Mouse (Mus musculus) small intestine, adult 2 months (tissue): Measurements from ENCODE around the gene Adam33. TPM values are rescaled to one million over a fixed set of nuclear protein-coding genes. Genes with fewer than 3 reads are reported as not detected.
"Not testable (repeated sequence)": the region's sequence is repeated elsewhere in the genome, so short reads cannot be mapped to it uniquely, and the experiment has no call there.

Experiments
- H3K27ac ChIP-seq: fragments of 200-500 bp; 2 replicates; pipeline ENCODE4 v1.5.1; 2012; ENCODE audit warnings: low read depth, low read length, control low read depth, inconsistent platforms; ENCODE audit not compliant: insufficient read depth
- H3K27me3 ChIP-seq: fragments of 200-500 bp; 2 replicates; pipeline ENCODE4 v1.6.1; 2012; ENCODE audit warnings: mild to moderate bottlenecking, moderate library complexity, low read length, inconsistent platforms; ENCODE audit not compliant: control insufficient read depth, insufficient read depth
- H3K36me3 ChIP-seq: fragments of 200-500 bp; 2 replicates; pipeline ENCODE4 v1.6.1; 2012; ENCODE audit warnings: mild to moderate bottlenecking, low read length, control low read depth, inconsistent platforms; ENCODE audit not compliant: control insufficient read depth, insufficient read depth
- H3K4me1 ChIP-seq: fragments of 200-500 bp; 2 replicates; pipeline ENCODE4 v1.6.1; 2012; ENCODE audit warnings: low read length, inconsistent platforms, mixed read lengths; ENCODE audit not compliant: control insufficient read depth, insufficient read depth, insufficient read length
- H3K4me3 ChIP-seq: fragments of 200-500 bp; 2 replicates; pipeline ENCODE4 v1.5.1; 2012; ENCODE audit warnings: low read depth, mild to moderate bottlenecking, control low read depth, inconsistent platforms, low read length, moderate library complexity
- CTCF ChIP-seq: fragments of 200-500 bp; IDR thresholded peaks from 2 replicates; pipeline ENCODE4 v1.5.1; 2012; ENCODE audit warnings: low read depth, mild to moderate bottlenecking, control low read depth, inconsistent platforms, low read length, moderate library complexity, mixed read lengths; ENCODE audit not compliant: insufficient replicate concordance, insufficient read length; ENCODE audit errors: extremely low read depth
- POLR2A ChIP-seq: fragments of 200-500 bp; IDR thresholded peaks from 2 replicates; pipeline ENCODE4 v1.6.1; 2012; ENCODE audit warnings: low read depth, mild to moderate bottlenecking, control low read depth, inconsistent platforms, low read length, moderate library complexity
- WGBS: fragments of 180-500 bp; shearing (Covaris S2); methylation state at CpG from one replicate; pipeline ENCODE4 v1.1.7; 2018; 5-methylcytosine and 5-hydroxymethylcytosine counted together
- polyA plus RNA-seq: library from polyadenylated mRNA; depleted of rRNA; stranded (reverse); fragments of >200 nt; gene quantifications from 2 replicates; pipeline ENCODE4 v1.2.3, GENCODE M21; 2012

Adam33 gene
- polyA plus RNA-seq, 1 experiment, result 13.1 TPM

- WGBS, result 86% methylated on average over 6 of the region's 6 CpGs
- Histone ChIP-seq H3K4me3 (no peak overlapping the region), H3K27ac (no peak overlapping the region), H3K4me1 (peaks cover 2% of the 10 kb centered on the region; the same call in 1 of the 2 replicates), H3K27me3 (peaks cover 17% of the 10 kb centered on the region), H3K36me3 (no peaks in the 10 kb centered on the region)
- no peak for TF ChIP-seq CTCF
- TF ChIP-seq POLR2A, result no peak
Observed at GRCm38 (mm10) chr2:131038197-131038596, 25.4 kb downstream of the Adam33 start.

- TF ChIP-seq POLR2A, result no peak
- no peak for TF ChIP-seq CTCF
Observed at GRCm38 (mm10) chr2:131037226-131037990, 26.2 kb downstream of the Adam33 start.

GRCm38 (mm10) chr2:131036757-131037156 is 26.9 kb downstream of the Adam33 start:
- TF ChIP-seq CTCF, result no peak
- TF ChIP-seq POLR2A, result no peak
- H3K27ac ChIP-seq, result no peak overlapping the region
- peaks cover 2% of the 10 kb centered on the region; the same call in 1 of the 2 replicates for H3K4me1 ChIP-seq
- H3K27me3 ChIP-seq, result peaks cover 13% of the 10 kb centered on the region
- H3K4me3 ChIP-seq, result no peak overlapping the region
- H3K36me3 ChIP-seq, result no peaks in the 10 kb centered on the region

More at GRCm38 (mm10) chr2:131037226-131037990, 26.2 kb downstream of the Adam33 start:
- H3K4me3 ChIP-seq, result no peak overlapping the region
- peaks cover 17% of the 10 kb centered on the region for H3K27me3 ChIP-seq
- H3K27ac ChIP-seq, result no peak overlapping the region
- H3K4me1 ChIP-seq, result peaks cover 2% of the 10 kb centered on the region; the same call in 1 of the 2 replicates
- WGBS, result 10% methylated on average over 17 of the region's 17 CpGs
- no peaks in the 10 kb centered on the region for H3K36me3 ChIP-seq

- 98% methylated on average over 2 of the region's 2 CpGs for WGBS
- Histone ChIP-seq H3K36me3 (no peaks in the 10 kb centered on the region), H3K27ac (no peak overlapping the region), H3K4me1 (peaks cover 2% of the 10 kb centered on the region; the same call in 1 of the 2 replicates), H3K27me3 (peaks cover 9% of the 10 kb centered on the region), H3K4me3 (no peak overlapping the region)
- TF ChIP-seq POLR2A (no peak), CTCF (no peak)
Observed at GRCm38 (mm10) chr2:131036343-131036742, 27.3 kb downstream of the Adam33 start.

- not testable (repeated sequence) for H3K4me3 ChIP-seq, H3K4me1 ChIP-seq, H3K27me3 ChIP-seq, H3K27ac ChIP-seq, H3K36me3 ChIP-seq
- WGBS, result 45% methylated on average over 1 of the region's 1 CpGs
Observed at GRCm38 (mm10) chr2:131031406-131031805, 32.2 kb downstream of the Adam33 start.

GRCm38 (mm10) chr2:131030998-131031397 is 32.6 kb downstream of the Adam33 start:
- Histone ChIP-seq H3K27me3 (no peaks in the 10 kb centered on the region), H3K4me3 (no peak overlapping the region), H3K27ac (no peak overlapping the region), H3K36me3 (peaks cover 7% of the 10 kb centered on the region), H3K4me1 (no peaks in the 10 kb centered on the region; the same call in 1 of the 2 replicates)
- TF ChIP-seq CTCF (no peak), POLR2A (no peak)
- WGBS, result 96% methylated on average over 1 of the region's 1 CpGs

GRCm38 (mm10) chr2:131030561-131030960 is 33.1 kb downstream of the Adam33 start:
- Histone ChIP-seq H3K4me1 (no peaks in the 10 kb centered on the region; the same call in 1 of the 2 replicates), H3K4me3 (no peak overlapping the region), H3K27me3 (no peaks in the 10 kb centered on the region), H3K36me3 (peaks cover 11% of the 10 kb centered on the region), H3K27ac (no peak overlapping the region)
- 61% methylated on average over 2 of the region's 2 CpGs for WGBS
- no peak for TF ChIP-seq CTCF
- no peak for TF ChIP-seq POLR2A
